7 mouse cellular contexts compared by ENCODE assay signal in the genomic region with DNA sequence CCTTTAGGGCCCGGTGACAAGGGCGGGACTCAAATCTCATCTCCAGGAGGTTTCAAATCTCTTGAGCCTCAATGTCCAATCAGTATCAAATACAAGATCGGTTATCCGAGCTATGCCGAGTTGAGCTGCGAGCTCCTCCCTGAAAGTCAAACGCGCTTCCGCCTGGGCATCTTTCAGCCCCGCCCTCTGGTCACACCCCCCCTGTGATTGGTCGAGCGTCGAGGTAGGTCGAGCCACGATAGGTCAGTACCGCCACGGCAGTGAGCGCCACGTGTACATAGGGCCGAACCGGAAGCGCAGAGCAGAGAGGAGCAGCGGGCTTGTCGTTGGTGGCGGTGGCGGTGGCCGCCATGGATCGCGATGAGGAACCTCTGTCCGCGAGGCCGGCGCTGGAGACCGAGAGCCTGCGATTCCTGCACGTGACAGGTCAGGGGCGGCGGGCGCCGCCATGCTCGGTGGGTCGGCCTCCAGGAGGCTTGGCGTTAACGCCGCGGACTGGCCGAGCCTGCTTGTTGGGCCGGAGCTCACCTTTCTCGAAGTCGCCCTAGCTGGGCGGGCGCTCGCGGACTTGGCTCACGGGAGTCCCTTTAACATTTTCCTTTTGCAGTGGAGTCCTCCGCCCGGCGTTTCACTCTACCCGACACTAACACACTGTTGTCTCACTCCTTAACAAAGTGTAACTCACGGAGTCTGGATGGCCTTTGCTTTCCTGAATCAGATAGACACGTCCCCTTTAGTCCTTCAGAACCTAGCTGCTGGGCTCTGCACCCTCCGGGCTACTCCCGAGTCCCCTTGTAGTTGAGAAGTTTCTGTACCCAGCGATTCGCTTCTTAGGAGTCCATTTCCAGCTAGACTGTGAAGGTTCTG. TPM values are rescaled to one million over a fixed set of nuclear protein-coding genes. Genes with fewer than 3 reads are reported as not detected.
DNase-seq lines count a peak whose midpoint lies in the region; ATAC-seq lines count a peak whose summit lies in the region.

TSS of gene Selenos (plus strand) at position 286 of the 867 bp plus-strand sequence.

- peak; percentile 85 to 88 for DNase-seq in adrenal gland, adult 18-20 months (ENCODE audit: low spot score in 2 of 2)
- DNase-seq in embryo, embryonic 11 days = peak; percentile 98
- DNase-seq in gastrocnemius, postnatal 36 days = peak; percentile 90 to 94
- peak; percentile 95 to 99 for DNase-seq in left cerebral cortex, postnatal 25 days (ENCODE audit: low spot score in 2 of 2)
- DNase-seq in midbrain, embryonic 10.5 days (ENCODE audit: low spot score) = peak; percentile 96
- DNase-seq in right cerebral cortex, postnatal 4 days = peak; percentile 90

- intact Hi-C loops in gastrocnemius, postnatal 36 days (cut with DNase I) = no loop called here
- intact Hi-C loops in left cerebral cortex, postnatal 25 days (cut with DNase I) = no loop called here

- under 1% methylated on average over 65 of the region's 65 CpGs for WGBS in intestine, embryonic 15.5 days
- under 1% methylated on average over 65 of the region's 65 CpGs for WGBS in midbrain, embryonic 10.5 days

- H3K27me3 ChIP-seq in intestine, embryonic 15.5 days (replicated peaks) = no peaks in the 10 kb centered on the region
- no peaks in the 10 kb centered on the region for H3K27me3 ChIP-seq in midbrain, embryonic 10.5 days (ENCODE audit: low read depth, poor library complexity, severe bottlenecking)

- peak within 1 kb of the TSS; percentile 76 for H3K4me2 ChIP-seq in intestine, embryonic 15.5 days (replicated peaks)

- peak; percentile 100 for ATAC-seq in intestine, embryonic 15.5 days

- H3K36me3 ChIP-seq in intestine, embryonic 15.5 days = peaks cover 16% of the 10 kb centered on the region
- peaks cover 65% of the 10 kb centered on the region for H3K36me3 ChIP-seq in midbrain, embryonic 10.5 days

- peak within 1 kb of the TSS; percentile 76 for H3K4me3 ChIP-seq in intestine, embryonic 15.5 days (replicated peaks)
- peak within 1 kb of the TSS; percentile 89 for H3K4me3 ChIP-seq in midbrain, embryonic 10.5 days

- peak within 1 kb of the TSS; percentile 76 for H3K9ac ChIP-seq in intestine, embryonic 15.5 days

- no peaks in the 10 kb centered on the region for H3K9me3 ChIP-seq in intestine, embryonic 15.5 days
- no peaks in the 10 kb centered on the region for H3K9me3 ChIP-seq in midbrain, embryonic 10.5 days (replicated peaks)

- H3K4me1 ChIP-seq in intestine, embryonic 15.5 days (replicated peaks) = peaks cover 18% of the 10 kb centered on the region
- H3K4me1 ChIP-seq in midbrain, embryonic 10.5 days = peaks cover 22% of the 10 kb centered on the region

- peak within 1 kb of the TSS; percentile 57 for H3K27ac ChIP-seq in intestine, embryonic 15.5 days
- peak within 1 kb of the TSS; percentile 89 for H3K27ac ChIP-seq in midbrain, embryonic 10.5 days (replicated peaks)

RNA-seq across cellular contexts. Expression of gene Selenos, which starts in this region (rescaled TPM):
- 100 to 1,000 TPM in 1 of 2 experiments, 10 to 100 TPM in 1; 79.4 to 118 TPM for total RNA-seq in adrenal gland, adult 18-20 months (2021)
- total RNA-seq in gastrocnemius, postnatal 36 days (2021) = 10 to 100 TPM; 20.3 to 28.4 TPM
- 107 and 114 TPM in 2 replicates for polyA plus RNA-seq in intestine, embryonic 15.5 days (2015; fragmentation: Nextera tagmentation; extraction: Ambion mirVana)
- total RNA-seq in left cerebral cortex, postnatal 25 days (2021) = 10 to 100 TPM; 47.4 to 59.4 TPM
- 86.7 and 96.9 TPM in 2 replicates for polyA plus RNA-seq in midbrain, embryonic 10.5 days (2016; fragmentation: Nextera tagmentation; extraction: Ambion mirVana)

Comparison
In these comparisons a context has a peak if more than half of its experiments do, and no peak if none do; other contexts are left out.
1. Peak in every context shown above with its lines: DNase-seq, ATAC-seq, H3K4me3 ChIP-seq and H3K27ac ChIP-seq.